Mouse (Mus musculus): ENCODE measurements around the gene Gm11565.
"Not testable (repeated sequence)": the region's sequence is repeated elsewhere in the genome, so short reads cannot be mapped to it uniquely, and the experiment has no call there.

Gene Gm11565

GRCm38 (mm10) chr11:99914451-99914850 is at the start of gene Gm11565:
Gm11565 (plus strand) TSS chr11:99914751.
- DNase-seq, result no peak

- DNase-seq, result not testable (repeated sequence)
Observed at GRCm38 (mm10) chr11:99873089-99873488, 41.5 kb upstream of the Gm11565 start, which contains the start of gene Krtap9-1. Krtap9-1 (plus strand) TSS chr11:99873389.

DNA sequence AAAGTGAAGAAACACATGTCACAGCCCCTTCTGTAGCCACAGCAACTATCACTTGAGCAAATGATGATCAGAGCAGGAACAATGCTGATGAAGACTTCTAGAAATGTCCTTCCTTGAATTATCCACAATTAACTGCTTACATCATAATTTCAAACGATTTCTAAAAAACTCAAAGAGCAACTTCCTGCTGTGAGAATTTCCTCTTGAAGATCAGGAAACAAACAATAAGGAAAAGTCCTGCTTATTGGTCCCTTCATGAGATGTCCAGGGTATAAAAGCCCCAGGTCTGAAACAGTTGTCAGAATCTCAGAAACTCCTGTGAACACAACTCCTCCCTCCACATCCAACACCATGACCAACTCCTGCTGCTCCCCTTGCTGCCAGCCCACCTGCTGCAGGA is 35.7 kb upstream of the Gm11565 start, which contains the start of gene Gm11567:
Gene Gm11567 (plus strand): TSS at position 301 of the 400 bp plus-strand sequence.
- DNase-seq, result not testable (repeated sequence)

GRCm38 (mm10) chr11:99907620-99908019 is 6.9 kb upstream of the Gm11565 start, which contains the start of gene Krtap31-1:
Krtap31-1 (plus strand) TSS chr11:99907920.
- DNase-seq, result no peak

GRCm38 (mm10) chr11:99935991-99936390 is 21.4 kb downstream of the Gm11565 start, which contains the start of gene Krtap31-2:
Krtap31-2 (plus strand) TSS chr11:99936291.
- no peak for DNase-seq

DNA sequence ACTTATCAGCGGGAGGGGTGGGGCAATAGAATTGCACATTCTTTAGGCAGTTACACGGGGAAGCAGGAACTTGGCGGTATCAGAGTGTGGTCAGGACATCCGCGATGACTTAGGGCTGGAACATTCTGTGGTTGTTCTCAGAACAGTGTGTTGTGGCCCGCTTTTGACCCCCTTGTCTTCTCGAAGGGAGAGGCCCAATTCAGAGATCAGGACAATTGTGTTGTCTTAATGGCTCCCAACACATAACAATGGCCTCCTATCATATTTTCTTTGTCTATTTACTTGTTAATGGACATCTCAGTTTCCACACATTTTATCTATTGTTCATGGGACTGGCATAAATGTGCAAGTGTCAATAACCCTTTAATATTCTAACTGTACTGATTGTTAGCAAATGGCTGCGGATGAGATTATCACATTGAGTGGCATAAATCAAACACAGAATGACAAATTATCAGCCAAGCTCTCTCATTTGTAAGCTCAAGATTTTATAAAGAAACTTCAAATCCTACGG is 23.3 kb downstream of the Gm11565 start:
- DNase-seq, result no peak

- no peak for DNase-seq
Observed at GRCm38 (mm10) chr11:99948175-99948574, 33.6 kb downstream of the Gm11565 start, which contains the start of gene Krtap9-5. Krtap9-5 (plus strand) TSS chr11:99948475.

DNA sequence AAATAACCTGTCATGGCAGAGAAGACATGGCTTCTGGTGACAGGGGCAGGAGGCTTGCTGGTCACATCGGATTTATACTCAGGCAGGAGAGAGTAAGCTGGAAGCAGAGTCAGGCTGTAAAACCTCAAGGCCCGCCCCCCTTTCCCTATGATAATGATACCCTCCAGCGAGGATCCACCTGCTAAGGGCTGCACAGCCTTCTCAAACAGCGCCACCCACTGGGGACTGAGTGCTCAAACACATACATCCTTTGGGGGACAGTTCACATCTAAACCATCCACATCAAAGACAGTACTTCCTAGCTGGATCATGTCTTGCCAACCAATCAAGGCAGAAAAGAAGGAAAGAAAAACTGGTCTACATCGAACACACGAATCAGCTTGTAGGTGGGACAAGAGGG is 49.7 kb downstream of the Gm11565 start:
- DNase-seq, result no peak

All from thymus, postnatal 25 days (tissue).